Mouse (Mus musculus): ENCODE measurements around the gene Dhx16. TPM values are rescaled to one million over a fixed set of nuclear protein-coding genes. Genes with fewer than 3 reads are reported as not detected.

The Dhx16 gene
- polyA plus RNA-seq, 1 experiment from 2014 or later: 41.8 TPM

- ATAC-seq (ENCODE audit: low FRiP score, low read depth): peak; percentile 65
Measured at GRCm38 (mm10) chr17:35873774-35874519, 5.7 kb upstream of the Dhx16 start.

GRCm38 (mm10) chr17:35874721-35875120, 4.9 kb upstream of the Dhx16 start:
- Histone ChIP-seq H3K27me3 (no peaks in the 10 kb centered on the region), H3K9ac (no peak overlapping the region), H3K4me3 (no peak overlapping the region), H3K4me1 (peaks cover 29% of the 10 kb centered on the region), H3K27ac (no peak overlapping the region), H3K4me2 (replicated peaks) (no peak overlapping the region), H3K36me3 (peaks cover 40% of the 10 kb centered on the region), H3K9me3 (no peaks in the 10 kb centered on the region)
- WGBS: 93% methylated on average over 6 of the region's 6 CpGs
- ATAC-seq (ENCODE audit: low FRiP score, low read depth): no peak

More at GRCm38 (mm10) chr17:35873774-35874519, 5.7 kb upstream of the Dhx16 start:
- H3K9ac ChIP-seq: peak overlapping the region; percentile 13; the same call in 1 of the 2 replicates
- 32% methylated on average over 21 of the region's 21 CpGs for WGBS
- no peak overlapping the region for H3K27ac ChIP-seq
- H3K4me3 ChIP-seq: no peak overlapping the region
- H3K36me3 ChIP-seq: peaks cover 40% of the 10 kb centered on the region
- H3K4me2 ChIP-seq (replicated peaks): peak overlapping the region; percentile 12; the same call in 1 of the 2 replicates
- H3K27me3 ChIP-seq: no peaks in the 10 kb centered on the region
- no peaks in the 10 kb centered on the region for H3K9me3 ChIP-seq
- peaks cover 36% of the 10 kb centered on the region for H3K4me1 ChIP-seq

- no peak for ATAC-seq (ENCODE audit: low FRiP score, low read depth)
- no peak overlapping the region for H3K4me2 ChIP-seq (replicated peaks)
- no peak overlapping the region for H3K9ac ChIP-seq
- no peaks in the 10 kb centered on the region for H3K9me3 ChIP-seq
- peaks cover 64% of the 10 kb centered on the region for H3K36me3 ChIP-seq
- no peak overlapping the region for H3K4me3 ChIP-seq
- no peak overlapping the region for H3K27ac ChIP-seq
- H3K27me3 ChIP-seq: no peaks in the 10 kb centered on the region
- H3K4me1 ChIP-seq: peaks cover 12% of the 10 kb centered on the region
- WGBS: 93% methylated on average over 17 of the region's 17 CpGs
Measured at GRCm38 (mm10) chr17:35882924-35883323, 3.3 kb downstream of the Dhx16 start.

GRCm38 (mm10) chr17:35883777-35884176, 4.2 kb downstream of the Dhx16 start:
- no peak for ATAC-seq (ENCODE audit: low FRiP score, low read depth)
- 97% methylated on average over 14 of the region's 14 CpGs for WGBS
- Histone ChIP-seq H3K27me3 (no peaks in the 10 kb centered on the region), H3K4me1 (peaks cover 12% of the 10 kb centered on the region), H3K36me3 (peaks cover 73% of the 10 kb centered on the region), H3K9me3 (no peaks in the 10 kb centered on the region), H3K4me3 (no peak overlapping the region), H3K27ac (no peak overlapping the region), H3K9ac (no peak overlapping the region), H3K4me2 (replicated peaks) (no peak overlapping the region)

- H3K9ac ChIP-seq: no peak overlapping the region
- H3K4me2 ChIP-seq (replicated peaks): no peak overlapping the region
- H3K4me1 ChIP-seq: no peaks in the 10 kb centered on the region
- H3K36me3 ChIP-seq: peaks cover 94% of the 10 kb centered on the region
- H3K4me3 ChIP-seq: no peak overlapping the region
- no peaks in the 10 kb centered on the region for H3K27me3 ChIP-seq
- ATAC-seq (ENCODE audit: low FRiP score, low read depth): no peak
- no peak overlapping the region for H3K27ac ChIP-seq
- 86% methylated on average over 13 of the region's 17 CpGs for WGBS
- H3K9me3 ChIP-seq: no peaks in the 10 kb centered on the region
Measured at GRCm38 (mm10) chr17:35887725-35888124, 8.1 kb downstream of the Dhx16 start.

- no peaks in the 10 kb centered on the region for H3K27me3 ChIP-seq
- peaks cover 20% of the 10 kb centered on the region for H3K4me1 ChIP-seq
- peak; percentile 93 for ATAC-seq (ENCODE audit: low FRiP score, low read depth)
- H3K9ac ChIP-seq: peak within 1 kb of the TSS; percentile 86
- H3K4me3 ChIP-seq: peak within 1 kb of the TSS; percentile 81
- peak within 1 kb of the TSS; percentile 100 for H3K4me2 ChIP-seq (replicated peaks)
- under 1% methylated on average over 73 of the region's 86 CpGs for WGBS
- H3K36me3 ChIP-seq: peaks cover 66% of the 10 kb centered on the region
- H3K9me3 ChIP-seq: no peaks in the 10 kb centered on the region
- peak within 1 kb of the TSS; percentile 84 for H3K27ac ChIP-seq
Measured at GRCm38 (mm10) chr17:35896781-35897643, 17.4 kb downstream of the Dhx16 start, which contains the start of gene 2310061I04Rik. Gene 2310061I04Rik, minus strand, starts transcription at chr17:35897431.

GRCm38 (mm10) chr17:35897644-35898573, 18.3 kb downstream of the Dhx16 start:
- peak; percentile 38; the same call in 1 of the 2 replicates for ATAC-seq (ENCODE audit: low FRiP score, low read depth)
- Histone ChIP-seq H3K4me1 (peaks cover 20% of the 10 kb centered on the region), H3K27ac (peak overlapping the region; percentile 52; the same call in 1 of the 2 replicates), H3K4me3 (peak overlapping the region; percentile 81), H3K9ac (peak overlapping the region; percentile 86), H3K9me3 (no peaks in the 10 kb centered on the region), H3K4me2 (replicated peaks) (peak overlapping the region; percentile 100), H3K27me3 (no peaks in the 10 kb centered on the region), H3K36me3 (peaks cover 64% of the 10 kb centered on the region)
- 41% methylated on average over 23 of the region's 23 CpGs for WGBS

- Histone ChIP-seq H3K9me3 (no peaks in the 10 kb centered on the region), H3K4me3 (no peak overlapping the region), H3K4me1 (peaks cover 18% of the 10 kb centered on the region), H3K9ac (peak overlapping the region; percentile 4; the same call in 1 of the 2 replicates), H3K4me2 (replicated peaks) (no peak overlapping the region), H3K27me3 (no peaks in the 10 kb centered on the region), H3K27ac (no peak overlapping the region), H3K36me3 (peaks cover 71% of the 10 kb centered on the region)
- no peak for ATAC-seq (ENCODE audit: low FRiP score, low read depth)
- 93% methylated on average over 3 of the region's 3 CpGs for WGBS
Measured at GRCm38 (mm10) chr17:35900636-35901035, 21.0 kb downstream of the Dhx16 start.

- H3K4me1 ChIP-seq: peaks cover 7% of the 10 kb centered on the region
- H3K27ac ChIP-seq: no peak overlapping the region
- peaks cover 89% of the 10 kb centered on the region for H3K36me3 ChIP-seq
- H3K4me2 ChIP-seq (replicated peaks): no peak overlapping the region
- no peaks in the 10 kb centered on the region for H3K9me3 ChIP-seq
- H3K27me3 ChIP-seq: no peaks in the 10 kb centered on the region
- no peak overlapping the region for H3K4me3 ChIP-seq
- WGBS: 88% methylated on average over 9 of the region's 9 CpGs
- no peak overlapping the region for H3K9ac ChIP-seq
- ATAC-seq (ENCODE audit: low FRiP score, low read depth): no peak
Measured at GRCm38 (mm10) chr17:35903343-35903991, 23.8 kb downstream of the Dhx16 start.

GRCm38 (mm10) chr17:35903992-35904355, 24.4 kb downstream of the Dhx16 start:
- no peak for ATAC-seq (ENCODE audit: low FRiP score, low read depth)
- H3K4me2 ChIP-seq (replicated peaks): no peak overlapping the region
- no peak overlapping the region for H3K9ac ChIP-seq
- H3K36me3 ChIP-seq: peaks cover 92% of the 10 kb centered on the region
- H3K27ac ChIP-seq: no peak overlapping the region
- H3K27me3 ChIP-seq: no peaks in the 10 kb centered on the region
- peaks cover 12% of the 10 kb centered on the region for H3K4me1 ChIP-seq
- H3K4me3 ChIP-seq: no peak overlapping the region
- H3K9me3 ChIP-seq: no peaks in the 10 kb centered on the region
- WGBS: 79% methylated on average over 4 of the region's 4 CpGs

- peaks cover 17% of the 10 kb centered on the region for H3K4me1 ChIP-seq
- H3K9ac ChIP-seq: no peak overlapping the region
- no peak for ATAC-seq (ENCODE audit: low FRiP score, low read depth)
- peaks cover 75% of the 10 kb centered on the region for H3K36me3 ChIP-seq
- no peak overlapping the region for H3K4me2 ChIP-seq (replicated peaks)
- H3K4me3 ChIP-seq: no peak overlapping the region
- H3K27ac ChIP-seq: no peak overlapping the region
- no peaks in the 10 kb centered on the region for H3K27me3 ChIP-seq
- no peaks in the 10 kb centered on the region for H3K9me3 ChIP-seq
- WGBS: 94% methylated on average over 1 of the region's 1 CpGs
Measured at GRCm38 (mm10) chr17:35905587-35905986, 26.0 kb downstream of the Dhx16 start.

Measured in limb, embryonic 13.5 days (tissue).